Mouse (Mus musculus): ENCODE data around the gene Blvrb.

DNA sequence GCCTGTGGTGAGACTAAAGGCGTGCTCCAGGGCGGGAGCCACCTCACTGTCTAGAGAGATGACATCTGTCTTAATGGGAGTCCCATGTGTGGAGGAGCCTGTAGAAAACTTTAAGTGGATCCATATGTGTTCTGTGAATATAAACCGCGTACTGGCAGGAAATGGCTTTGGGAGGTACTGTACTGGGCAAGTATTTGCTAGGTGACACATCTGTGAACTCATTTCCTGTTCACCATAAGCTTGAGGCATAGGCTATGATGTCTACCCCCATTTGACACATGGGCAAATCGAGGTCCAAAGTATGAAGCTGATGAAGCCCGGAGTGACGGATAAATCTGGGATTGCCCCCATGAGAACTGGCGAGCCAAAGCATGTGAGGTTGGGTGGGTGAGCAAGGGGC, 40.0 kb upstream of the Blvrb start:
- TF ChIP-seq HCFC1 (IDR thresholded peaks at IDR 0.05; ENCODE audit: low read depth, low read length): no peak
- TF ChIP-seq CTCF (IDR thresholded peaks at IDR 0.05 in 2 of 3, conservative IDR thresholded peaks at IDR 0.05 in 1 of 3; ENCODE audit: control insufficient read depth in 1 of 3, insufficient read depth in 1 of 3, low read depth in 2 of 3, low read length in 3 of 3, poor library complexity in 1 of 3, severe bottlenecking in 1 of 3): no peak
